Mouse (Mus musculus) CH12F3 (cell line): ENCODE data around the gene Hs1bp3.

Experiments used
- in situ Hi-C: fragments of 300-500 bp; cut with MboI; formaldehyde crosslinking; loops from 2 replicates; pipeline ENCODE4 v1.14.3; 2020; ENCODE audit warnings: low sequenced_read_pairs

Hs1bp3 gene

DNA sequence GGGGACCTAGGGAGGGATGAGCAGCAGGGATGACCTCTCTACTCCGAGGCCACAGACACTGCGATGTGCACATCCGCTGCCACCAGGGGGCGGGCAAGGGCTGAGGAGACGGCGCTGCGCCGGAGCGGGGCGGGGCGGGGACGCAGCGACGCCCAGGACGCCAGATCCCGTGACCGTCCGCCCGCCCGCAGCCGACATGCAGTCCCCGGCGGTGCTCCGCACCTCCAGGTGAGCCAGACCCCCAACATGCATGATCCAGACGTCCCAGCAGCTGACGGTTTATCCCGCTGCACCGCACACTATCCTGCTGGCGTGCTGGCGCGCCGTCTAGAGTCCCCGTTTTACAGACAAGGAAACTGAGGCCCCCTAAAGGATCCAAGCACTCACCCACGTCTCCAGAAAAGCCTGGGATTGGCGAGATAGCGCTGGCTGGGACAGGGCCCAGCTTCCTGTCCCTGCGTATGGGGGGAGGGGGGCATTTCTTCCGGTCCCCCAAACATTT lies at the start of gene Hs1bp3:
Gene Hs1bp3 (plus strand): TSS at position 163 of the 502 bp plus-strand sequence.
- in situ Hi-C loops: no loop called here

DNA sequence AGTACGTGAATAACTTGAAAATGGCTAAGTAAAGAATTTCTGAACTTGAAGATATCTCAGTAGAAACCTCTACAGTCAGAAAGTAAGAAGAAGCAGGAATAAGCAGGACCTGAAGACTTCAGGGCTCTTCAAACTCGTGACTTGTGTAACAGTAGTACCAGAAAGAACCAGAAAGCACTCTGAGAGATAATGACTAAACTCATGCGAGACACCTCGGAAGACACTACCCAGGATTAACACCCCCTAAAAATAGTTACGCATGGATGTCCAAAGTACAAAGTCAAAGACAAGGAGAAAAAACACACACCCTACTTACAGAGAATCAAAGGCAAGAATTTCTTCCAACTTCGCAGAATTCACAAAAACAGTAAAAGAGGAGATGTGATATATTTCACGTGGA lies 46.9 kb upstream of the Hs1bp3 start:
- in situ Hi-C loops: no loop called here

DNA sequence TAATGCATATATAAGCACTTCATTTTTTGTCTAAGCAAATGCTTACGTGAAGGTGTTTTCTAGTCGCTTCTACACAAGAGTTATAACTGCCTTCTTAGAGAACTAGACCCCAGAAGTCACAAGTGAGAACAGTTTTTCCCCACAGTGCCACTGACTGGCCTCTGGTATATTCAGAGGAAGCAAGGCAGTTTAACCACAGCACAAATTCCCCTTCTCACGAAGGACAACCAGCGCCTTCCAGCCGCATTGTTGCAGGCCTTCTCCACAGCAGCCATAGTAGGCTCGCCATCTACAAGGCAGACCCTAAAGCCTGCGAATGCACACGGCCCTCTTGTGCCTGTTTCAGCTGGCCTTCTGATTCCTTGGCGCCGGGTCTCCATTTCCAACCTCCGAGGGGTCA lies 43.6 kb upstream of the Hs1bp3 start:
- in situ Hi-C loops: no loop called here

DNA sequence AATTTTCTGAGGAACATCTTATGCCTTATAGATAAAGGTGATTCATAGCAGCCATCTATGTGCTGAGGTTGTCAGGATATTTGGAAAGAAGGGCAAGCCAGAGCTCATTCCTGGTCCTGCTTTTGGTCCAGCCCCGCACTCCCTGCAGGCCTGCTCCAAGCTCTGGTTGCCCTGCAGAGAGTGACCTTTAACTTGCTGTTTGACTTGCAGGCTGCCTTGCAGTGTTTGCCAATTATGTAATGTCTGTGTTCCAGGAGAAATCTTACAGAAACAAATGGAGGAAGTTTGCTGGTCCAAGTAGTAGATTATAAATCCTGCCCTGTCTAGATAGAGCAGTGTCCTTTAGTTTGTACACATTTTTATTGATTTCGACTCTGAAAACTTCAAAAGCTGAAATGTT lies 41.8 kb upstream of the Hs1bp3 start:
- in situ Hi-C loops: no loop called here

DNA sequence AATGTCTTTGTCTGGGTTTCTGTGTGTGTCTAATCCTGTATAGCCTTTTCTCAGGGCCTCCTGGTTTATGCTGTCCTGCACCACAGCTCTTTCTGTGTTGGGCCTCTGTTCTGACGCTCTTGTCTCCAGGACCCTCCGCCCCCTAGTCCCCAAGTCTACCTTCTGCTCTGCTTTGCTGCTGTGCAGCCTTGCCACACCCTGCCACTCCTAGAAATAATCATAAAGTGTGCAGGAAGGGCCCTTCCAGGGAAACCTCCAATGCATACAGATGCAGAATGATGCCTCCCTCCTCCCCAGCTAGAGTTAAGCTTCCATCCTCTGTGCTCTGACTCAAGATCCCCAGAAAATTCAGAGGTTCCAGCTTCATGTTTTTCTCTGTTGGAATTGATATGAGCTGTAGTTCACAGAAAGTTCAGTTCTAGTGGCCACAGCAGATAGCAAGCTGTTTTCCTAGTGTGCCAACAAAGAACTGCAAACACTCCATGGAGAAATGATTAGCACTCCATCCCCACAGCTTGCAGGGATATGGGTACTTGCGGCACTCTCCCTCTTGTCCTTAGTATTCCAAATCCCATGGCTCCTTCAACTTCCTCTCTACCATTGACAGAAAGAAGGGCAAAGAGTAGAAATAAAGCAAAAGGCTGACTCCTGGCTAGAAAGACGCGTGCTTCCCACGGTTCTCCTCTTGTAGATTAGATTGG lies 39.6 kb upstream of the Hs1bp3 start:
- in situ Hi-C loops: no loop called here

DNA sequence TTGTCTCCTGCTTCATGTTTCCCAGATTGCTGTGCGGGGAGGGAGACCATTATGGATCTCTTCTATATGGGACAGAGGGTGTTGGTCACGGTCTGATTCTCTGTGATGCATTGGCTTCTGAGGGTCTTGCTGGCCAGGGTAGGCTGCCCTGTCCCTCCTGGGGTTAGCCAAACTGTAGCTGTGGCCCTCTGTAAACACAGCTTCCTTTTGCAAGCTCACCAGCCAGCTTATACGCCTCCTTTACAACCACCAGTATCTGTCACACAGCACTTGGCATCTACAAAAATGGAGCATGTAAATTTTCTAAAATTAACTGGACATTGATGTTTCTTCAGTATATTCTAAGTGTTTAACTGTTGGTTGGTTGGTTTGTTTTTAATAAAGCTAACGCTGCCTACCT lies 37.8 kb upstream of the Hs1bp3 start:
- in situ Hi-C loops: no loop called here

DNA sequence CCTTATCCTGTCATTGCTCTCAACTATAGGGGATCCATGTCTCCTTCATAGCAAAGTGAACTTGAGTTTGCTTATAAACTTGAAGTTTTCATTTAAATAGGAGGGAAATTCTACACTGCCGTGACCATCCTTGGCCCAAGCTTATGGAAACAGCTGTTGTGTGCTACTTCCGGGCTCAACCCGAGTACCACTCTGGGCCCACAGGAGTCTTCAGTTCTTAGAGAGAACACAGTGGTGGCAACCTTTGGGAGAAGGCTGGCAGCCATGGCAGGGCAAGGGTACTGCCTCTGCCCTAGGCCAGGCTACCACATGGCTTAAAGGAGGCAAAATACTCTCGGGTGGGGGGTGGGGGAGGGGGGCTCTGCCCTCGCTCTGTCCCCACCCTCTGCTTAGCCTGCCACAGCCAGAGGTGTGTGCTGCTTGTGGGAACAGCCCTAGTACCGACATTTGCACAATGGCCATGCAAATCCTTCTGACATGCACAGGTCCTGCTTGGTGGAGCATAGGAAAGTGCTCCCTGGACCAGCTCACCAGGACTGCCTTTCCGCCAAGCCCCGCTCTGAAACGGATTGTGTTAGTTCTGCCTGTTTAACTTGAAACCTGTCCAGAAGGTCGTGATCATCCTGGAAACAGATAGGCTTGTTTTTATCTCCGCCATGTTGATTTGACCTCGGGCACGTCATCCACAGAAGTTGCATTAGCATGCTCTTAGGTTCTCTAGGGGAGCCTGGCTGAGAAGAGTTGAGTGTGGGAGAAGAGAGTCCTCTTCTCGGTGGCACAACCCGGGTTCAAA lies 31.8 kb upstream of the Hs1bp3 start:
- in situ Hi-C loops: no loop called here

DNA sequence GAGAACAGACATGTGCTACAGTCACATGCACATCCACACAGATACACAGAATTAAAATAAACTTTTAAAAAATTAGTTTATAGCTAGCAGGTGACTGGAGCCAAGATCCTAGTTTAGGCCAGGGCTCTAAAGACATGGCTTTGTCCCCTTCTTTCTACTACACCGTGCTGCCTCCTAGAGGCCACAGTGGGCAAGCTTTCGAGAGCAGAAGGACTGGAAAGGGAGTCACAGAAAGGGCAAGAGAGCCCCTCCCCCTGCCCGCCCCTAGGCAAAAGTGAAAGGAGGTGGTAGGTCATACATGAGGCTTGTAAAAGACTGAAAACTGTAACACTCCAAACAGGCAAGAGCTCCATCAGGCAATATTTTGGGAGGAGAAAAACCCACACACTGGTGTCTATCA lies 25.3 kb upstream of the Hs1bp3 start:
- in situ Hi-C loops: no loop called here

DNA sequence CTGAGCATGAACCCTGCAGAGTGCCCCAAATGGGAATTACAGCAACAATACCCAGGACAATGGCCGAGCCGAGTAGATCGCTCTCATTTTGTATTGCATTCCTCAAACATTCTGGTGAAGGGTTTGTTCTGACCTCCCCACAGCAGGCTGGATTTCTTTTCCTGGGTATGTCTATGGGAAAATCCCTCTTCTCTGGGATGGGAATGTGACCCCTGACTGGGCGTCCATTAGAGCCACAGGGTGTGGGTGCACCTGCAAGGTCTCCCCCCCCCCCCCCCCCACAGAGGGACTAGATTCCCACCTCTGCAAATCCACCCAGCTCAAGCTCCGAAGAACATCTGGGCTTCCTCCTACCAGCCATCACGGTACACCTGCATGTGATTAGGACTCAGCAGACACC lies 24.1 kb upstream of the Hs1bp3 start:
- in situ Hi-C loops: no loop called here

DNA sequence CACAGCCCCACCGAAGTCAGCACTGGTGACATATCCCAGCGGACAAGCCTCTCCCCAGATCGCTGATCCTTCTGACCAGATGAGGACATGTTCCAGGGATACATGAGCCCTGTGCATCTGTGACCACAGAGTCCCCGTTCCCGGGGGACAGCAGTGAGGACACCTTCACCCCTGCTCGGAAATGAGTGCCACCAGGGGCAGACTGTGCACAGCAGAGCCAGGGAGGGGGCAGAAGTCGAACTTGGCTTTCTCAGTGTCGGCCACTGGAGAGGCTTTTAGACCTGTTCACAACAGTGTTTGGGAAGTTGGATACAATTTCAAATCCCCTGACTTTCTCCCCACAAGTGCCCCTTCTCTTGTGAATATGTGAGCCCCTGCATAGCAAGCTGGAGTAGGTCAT lies 23.7 kb upstream of the Hs1bp3 start:
- in situ Hi-C loops: no loop called here

DNA sequence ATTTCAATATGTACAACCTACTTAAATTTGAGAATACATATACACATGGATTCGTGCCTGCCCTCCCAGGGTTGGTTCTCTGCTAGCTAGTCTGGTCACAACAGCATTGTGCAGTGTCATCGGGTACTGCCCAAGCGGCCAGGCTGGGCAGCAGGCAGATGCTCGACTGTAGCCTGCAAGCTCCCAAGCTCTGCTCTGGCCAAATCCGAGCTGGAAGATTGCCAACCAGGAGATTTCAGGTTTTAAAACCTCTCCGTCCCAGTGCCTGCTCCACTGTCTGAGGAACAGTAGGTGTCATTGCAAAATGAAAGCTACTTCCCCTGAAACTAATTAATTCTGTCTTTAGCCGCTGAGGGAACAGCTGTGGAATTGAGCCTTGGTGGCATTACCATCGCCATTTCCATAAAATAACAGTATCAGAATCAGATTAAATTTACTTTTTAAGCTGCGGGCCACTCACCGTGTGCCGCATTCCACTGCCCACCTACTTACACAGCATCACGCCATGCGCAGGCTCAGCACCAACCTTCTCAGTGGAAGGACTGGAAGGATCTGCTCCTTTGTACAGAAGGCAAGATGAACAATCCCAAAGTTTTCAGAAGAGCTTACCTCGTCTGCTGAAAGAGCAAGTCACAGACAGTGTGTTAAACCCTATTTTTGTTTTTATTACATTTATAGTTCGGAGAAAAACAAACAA lies 21.9 kb upstream of the Hs1bp3 start:
- in situ Hi-C loops: no loop called here

DNA sequence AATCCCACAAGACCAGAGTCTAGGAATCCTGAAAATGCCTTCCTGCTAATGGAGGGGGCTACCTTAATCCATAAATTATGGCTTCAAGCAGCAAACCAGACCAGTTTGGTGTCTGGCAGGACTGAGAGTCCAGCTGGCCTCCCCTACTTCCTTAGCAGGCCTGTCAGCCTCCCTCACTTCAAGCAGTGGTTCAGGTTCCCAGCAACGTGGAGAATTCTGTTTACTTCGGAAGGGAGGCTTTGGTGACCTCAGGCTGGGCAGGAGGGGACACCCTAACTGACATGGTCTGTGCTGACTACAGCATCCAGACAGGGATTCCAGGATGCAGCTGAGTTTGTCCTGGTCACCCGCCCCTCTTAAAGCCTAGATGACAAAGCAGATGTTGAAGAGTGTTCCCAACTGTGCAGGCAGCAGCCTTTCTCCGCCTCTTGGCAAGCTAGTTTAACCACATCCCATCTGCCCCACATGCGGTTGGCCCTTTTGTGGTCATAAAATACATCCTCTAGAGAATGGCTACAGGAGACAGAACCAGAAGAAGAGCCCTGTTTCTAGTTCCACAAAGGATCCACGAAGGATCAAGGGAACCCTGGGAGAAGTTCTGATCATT lies 17.8 kb upstream of the Hs1bp3 start:
- in situ Hi-C loops: no loop called here

DNA sequence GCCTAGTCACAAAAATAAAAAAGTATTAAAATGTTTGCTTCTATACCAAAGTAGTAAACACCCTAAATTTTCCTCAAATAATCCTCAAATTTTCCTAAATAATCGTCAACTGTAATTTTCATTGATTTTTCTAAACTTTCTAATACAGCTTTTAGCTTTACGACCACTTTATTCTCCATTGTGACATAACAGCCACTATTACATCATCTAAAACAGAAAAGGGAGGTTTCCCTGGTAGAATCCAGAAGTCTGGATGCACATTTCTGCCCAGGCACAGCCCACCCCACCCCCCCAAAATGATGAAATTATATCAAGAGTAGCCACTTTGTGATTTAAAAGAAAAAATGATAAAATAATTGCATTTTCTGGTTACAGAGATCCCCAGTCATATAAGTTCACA lies 17.1 kb upstream of the Hs1bp3 start:
- in situ Hi-C loops: no loop called here

DNA sequence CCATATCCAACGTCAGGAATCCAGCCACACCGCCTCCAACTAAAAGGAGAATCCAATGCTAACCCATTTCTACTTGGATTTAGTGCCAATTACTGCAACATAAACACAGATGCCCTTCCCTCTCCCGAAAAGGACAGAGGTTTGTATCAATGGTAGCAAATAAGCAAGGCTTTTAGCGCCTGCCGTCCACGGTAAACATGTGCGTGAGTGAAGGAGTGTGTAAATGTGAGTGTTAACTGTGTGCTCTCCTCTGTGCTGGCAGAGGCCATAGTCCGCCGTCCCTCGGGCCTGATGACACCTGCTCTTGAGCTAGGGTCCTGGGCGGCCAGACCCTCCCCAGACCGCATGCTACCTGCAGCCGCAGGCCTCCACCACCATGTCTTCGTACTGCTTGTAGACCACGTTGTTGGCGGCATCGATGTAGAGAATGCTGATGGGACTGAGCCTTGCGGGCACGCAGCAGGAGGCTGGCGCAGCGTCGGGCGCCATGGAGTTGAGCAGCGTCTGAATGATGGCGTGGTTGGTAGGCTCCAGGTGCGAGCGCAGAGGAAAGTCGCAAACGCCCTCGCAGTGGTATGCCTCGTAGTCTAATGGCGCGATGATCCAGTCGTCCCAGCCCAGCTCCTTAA lies 15.5 kb upstream of the Hs1bp3 start:
- in situ Hi-C loops: no loop called here

DNA sequence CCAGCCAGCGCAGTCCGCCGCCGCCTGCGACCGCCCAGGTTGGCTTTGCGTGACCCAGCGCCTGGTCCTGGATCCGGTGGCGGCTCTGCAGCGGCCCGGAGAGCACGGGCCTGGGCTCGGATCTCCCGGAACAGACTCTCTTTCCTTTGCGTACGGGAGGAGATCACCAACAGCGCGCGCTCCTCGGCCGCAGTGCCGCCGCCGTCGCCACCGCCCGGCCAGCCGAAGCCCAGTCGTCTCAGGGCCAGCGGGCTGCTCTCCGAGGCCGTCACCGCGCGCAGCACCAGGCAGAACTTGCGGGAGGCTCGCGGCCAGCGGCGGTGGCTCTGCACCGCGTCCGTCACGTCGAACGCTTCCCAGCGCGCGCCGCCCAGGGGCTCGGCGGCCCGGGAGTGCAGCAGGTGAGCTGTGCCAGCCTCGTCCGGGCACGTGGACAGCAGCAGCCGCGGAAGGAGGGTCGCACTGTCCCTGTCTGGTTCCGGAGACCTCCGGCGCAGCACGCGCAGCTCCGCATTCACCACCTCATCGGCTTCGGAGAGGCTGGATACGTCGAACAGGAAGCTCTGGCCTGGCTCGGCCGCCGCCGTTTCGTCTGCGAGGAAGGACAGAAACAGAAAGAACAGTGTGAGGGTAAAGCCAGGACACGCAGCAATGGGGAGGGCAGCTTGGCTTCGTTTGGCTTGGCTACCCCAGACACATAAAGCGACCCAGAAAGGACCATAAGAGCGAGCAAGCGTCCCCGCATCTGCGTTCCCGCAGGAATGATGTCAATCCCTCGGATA lies 14.7 kb upstream of the Hs1bp3 start:
- in situ Hi-C loops: no loop called here

DNA sequence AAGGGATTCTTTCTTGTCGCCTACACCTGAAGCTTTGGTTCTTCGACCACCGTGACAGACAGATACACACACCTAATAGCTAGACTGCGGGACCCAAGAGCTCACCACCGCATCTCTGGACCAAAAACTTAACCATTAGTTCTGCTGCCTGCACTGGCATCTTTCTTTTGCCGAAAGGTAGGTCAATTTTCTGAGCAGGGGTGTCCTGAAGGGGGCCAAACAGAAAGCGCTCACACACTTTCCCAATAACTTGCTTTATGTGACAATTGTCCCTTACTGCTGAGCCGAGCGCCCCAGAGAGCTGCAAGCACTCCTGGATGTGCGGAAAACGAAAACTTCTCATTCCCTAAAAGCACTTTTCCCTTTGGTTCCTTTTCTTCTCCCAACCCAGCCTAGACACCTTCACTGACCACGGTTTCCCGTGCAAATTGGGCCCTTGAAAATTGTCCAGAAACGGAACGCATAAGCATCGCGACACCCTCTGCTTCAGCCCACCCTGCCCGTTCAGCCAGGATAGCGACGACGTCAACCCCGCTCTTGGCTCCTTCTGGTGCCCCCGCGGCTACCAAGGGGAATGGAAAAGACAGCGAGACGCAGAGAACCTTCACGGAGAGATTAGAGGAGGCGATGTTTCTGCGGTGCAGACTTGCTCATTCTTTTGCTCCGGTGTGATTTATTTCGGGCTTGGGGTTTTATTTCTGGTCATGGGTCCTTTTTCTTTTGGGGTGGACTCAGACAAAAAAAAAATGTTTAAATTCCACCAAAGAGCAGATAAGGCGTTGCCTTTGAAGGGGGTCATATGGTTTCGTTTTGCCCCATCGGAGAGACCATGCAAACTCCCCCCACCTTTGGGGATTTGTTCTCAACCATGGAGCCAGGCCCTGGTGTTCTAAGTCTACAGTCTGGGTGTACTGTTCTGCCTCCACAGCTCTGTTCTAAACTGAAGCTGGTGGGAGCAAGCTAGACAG lies 13.8 kb upstream of the Hs1bp3 start:
- in situ Hi-C loops: loop anchor here (10.0 kb wide), 1 partner anchor 245 kb away; no protein-coding TSS in a partner anchor

DNA sequence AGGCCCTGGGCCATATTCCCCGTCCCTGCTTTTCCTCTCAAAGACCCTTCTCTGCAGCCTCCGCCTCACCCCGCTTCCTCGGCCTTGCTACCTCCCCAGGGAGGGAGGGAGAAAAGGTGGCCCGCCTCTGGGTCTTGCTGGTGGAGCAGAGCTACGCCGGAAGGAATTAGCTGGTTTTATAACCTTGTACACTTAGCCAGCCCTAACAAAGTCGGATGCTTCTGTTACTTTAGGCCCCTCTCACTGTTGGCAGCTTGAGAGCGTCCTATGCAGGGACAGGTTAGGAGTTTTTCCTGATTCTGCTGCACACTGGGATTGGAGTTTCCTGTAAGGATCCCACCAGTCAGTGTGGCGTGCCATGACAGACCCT lies 13.1 kb upstream of the Hs1bp3 start:
- in situ Hi-C loops: loop anchor here (10.0 kb wide), 1 partner anchor 245 kb away; no protein-coding TSS in a partner anchor

DNA sequence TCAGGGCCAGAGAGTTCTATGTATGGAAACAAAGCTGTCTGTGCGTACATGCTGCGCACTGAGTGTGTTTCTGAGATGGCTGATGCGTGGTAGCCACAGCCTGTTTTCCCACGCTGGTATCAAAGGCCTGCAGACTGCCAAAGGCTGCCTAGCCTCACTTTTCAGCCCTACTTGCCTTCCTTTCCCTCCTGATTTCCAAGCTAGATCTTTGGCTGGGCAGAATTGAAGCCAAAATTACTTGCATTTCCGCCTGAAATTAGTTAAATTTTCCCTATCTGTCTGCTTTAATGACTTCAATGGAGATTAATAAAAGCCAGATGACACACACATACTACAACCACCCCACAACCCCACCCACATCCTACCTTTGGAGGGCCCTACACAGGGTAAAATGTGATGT lies 12.7 kb upstream of the Hs1bp3 start:
- in situ Hi-C loops: loop anchor here (10.0 kb wide), 1 partner anchor 246 kb away; no protein-coding TSS in a partner anchor
